Mouse (Mus musculus): ENCODE measurements around the gene Alox12.
A peak's percentile ranks its signal among the peaks of the same experiment; 100 is the strongest.

Gene Alox12

DNA sequence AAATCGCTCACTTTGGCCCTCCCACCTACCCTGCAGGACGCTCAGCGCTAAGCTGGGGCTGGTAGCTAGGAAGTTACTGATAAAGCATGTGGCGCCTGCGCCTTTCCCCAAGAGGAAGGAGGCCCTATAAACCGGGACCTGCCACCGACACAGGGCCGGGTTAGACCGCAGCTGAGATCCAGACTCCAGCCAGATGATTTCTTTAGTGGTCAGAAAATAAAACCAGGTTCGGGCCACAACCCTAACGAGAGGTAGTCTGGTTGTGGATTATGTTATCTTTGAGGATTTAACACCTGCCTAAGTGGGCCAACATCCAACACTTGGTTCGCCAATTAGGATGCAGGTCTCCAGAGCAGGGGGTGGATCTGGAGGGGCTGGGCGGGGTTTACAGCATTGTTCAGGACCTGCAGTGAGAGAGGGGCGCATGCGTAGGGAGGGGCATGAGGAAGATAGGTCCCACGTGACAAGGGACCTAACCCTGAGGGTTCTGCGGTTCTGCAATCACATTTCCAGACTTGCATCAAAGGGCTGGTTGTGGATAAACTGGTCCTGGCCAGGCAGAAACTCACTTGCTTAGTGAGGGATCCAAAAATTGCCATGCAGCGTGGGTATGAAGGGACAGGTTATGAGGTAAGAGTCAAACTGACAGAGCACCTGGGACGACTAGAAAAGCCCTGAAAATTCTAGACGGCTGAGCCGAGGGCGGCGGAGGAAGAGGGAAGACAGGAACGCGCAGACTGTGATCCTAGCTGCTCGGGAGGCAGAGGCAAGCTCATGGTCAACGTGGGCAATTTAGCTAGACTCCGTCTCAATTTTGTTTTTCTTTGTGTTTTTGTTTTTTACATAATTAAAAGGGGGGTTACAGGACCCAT lies 34.2 kb downstream of the Alox12 start, which contains the start of gene Slc16a13:
Slc16a13 (minus strand) TSS at position 334 of the 872 bp plus-strand sequence.
- DNase-seq (ENCODE audit: low spot score) = peak; percentile 72

DNA sequence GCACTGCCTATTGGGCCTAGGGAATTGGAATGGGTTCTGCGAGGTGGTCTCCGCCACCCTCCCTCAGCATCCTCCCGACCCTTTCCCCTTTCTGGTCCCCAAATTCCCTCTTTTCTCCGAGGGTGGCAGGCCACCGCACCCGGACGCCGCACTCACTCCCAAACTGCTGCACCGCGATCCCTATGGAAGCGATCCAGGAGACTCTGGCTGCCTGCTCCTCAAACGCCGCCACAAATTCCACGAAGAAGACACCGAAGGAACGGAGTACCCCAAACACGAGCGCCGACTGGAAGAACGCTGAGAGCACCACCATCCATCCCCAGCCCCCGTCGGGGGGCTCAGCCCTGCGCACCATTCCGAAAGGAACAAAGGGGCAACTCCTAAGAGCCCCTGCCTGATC lies 34.8 kb downstream of the Alox12 start:
- no peak for DNase-seq (ENCODE audit: low spot score)

DNA sequence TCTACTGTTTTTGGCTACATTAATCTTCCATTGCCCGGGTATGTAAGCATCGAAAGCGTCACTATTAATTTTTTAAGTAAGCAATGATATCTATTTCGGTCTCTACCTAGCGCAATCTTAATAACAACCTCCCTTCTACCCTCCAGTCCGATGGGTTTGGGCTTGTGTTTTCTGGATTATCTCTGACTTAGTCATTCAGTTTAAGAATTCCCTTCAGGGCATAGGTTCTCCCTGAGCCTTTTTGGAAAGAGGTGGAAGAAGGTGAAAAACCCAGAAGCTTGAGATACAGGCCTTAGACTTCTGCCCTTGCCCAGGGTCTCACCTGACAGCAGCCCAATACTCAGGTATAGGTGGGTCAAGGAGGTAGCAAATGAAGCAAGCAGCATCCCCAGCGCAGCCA lies 35.3 kb downstream of the Alox12 start:
- DNase-seq (ENCODE audit: low spot score) = no peak

DNA sequence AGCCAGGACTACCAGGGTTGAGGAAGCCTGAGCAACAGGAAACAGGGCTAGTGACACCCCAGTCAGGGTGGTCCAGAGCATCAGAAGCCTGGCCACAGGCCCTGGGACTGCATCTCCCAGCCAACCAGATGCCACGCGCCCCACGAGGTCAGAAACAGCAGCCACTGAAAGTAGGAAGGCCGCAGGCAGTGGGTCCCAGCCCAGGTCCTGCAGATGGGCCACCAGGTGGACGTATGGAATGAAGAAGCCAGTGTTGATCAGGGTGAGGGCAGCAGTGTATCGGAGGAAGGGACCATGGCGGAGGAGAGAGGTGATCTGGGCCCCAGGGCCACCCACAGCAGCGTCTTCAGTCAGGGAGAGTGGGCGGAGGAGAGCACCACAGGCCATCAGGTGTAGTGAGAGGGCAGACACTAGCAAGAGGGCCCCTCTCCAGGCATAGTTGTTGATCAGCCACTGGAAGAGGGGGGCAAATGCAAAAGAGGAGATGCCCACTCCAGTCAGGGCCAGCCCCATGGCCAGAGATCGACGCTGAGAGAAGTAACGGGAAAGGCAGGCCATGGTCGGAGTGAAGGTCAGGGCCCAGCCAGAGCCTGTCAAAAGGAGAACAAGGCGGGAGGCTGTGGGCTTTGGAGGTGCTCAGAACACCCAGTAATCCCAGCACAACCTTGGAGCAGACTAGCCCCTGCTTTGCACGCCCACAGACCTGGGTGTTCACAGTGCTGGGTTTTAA lies 36.2 kb downstream of the Alox12 start:
- no peak for DNase-seq (ENCODE audit: low spot score)

DNA sequence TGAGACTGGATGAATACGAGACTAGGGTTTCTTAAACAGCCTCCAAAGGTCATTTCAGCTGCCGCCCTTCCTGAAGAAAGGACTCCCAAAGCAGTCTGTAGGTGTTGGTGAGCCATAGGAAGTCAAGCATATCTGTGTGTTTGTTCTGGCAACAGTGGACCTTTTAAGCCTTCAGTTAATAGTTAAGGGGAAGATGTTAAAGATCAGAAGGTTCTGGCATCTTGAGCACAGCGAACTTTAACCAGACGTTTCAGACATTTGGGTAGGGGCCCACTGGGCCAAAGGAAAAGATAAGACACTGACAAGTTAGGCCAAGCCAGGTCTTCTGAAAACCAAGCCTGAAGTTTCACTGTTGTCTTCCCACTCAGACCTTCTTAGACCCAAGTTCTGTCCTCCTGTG lies 37.1 kb downstream of the Alox12 start:
- no peak for DNase-seq (ENCODE audit: low spot score)

DNA sequence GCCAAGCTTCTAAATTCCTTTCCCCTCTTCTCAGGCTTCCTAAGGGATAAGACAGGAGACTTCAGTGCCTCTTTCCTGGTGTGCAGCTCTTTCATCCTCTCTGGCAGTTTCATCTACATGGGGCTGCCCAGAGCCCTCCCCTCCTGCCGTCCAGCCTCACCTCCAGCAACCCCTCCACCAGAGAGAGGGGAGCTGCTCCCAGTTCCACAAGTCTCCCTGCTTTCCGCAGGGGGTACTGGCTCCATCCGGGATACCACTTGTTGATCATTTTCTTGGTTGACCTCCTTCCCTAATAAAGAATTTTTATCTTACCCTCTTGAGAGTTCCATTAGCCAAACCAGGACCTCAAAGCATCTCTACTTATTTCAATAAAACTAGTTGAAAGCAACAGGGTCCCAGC lies 39.0 kb downstream of the Alox12 start:
- DNase-seq (ENCODE audit: low spot score) = no peak

DNA sequence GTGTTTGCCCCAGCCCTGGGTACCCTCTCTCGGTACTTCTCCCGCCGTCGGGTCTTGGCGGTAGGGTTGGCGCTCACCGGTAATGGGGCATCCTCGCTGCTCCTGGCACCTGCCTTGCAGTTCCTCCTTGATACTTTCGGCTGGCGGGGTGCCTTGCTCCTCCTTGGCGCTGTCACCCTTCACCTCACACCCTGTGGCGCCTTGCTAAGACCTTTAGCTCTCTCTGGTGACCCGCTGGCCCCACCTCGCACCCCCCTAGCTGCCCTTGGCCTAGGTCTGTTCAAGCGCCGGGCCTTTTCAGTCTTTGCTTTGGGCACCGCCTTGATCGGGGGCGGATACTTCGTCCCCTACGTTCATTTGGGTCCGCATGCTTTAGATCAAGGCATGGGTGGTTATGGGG lies 39.9 kb downstream of the Alox12 start:
- no peak for DNase-seq (ENCODE audit: low spot score)

DNA sequence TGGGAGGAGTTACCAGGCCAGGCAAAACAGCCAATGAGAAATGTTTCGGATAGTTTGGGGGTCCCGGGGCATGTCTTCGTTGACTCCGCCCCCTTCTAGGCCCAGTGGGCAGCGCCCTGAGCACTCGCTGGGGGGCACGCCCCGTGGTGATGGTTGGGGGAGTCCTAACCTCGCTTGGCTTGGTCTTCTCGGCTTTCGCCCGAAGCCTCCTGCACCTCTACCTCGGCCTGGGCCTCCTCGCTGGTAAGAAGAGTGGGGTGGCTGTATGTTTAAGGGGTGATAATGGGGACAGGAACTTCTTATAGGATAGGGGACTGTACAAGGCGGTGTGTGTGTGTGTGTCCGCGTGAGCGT lies 40.3 kb downstream of the Alox12 start:
- no peak for DNase-seq (ENCODE audit: low spot score)

DNA sequence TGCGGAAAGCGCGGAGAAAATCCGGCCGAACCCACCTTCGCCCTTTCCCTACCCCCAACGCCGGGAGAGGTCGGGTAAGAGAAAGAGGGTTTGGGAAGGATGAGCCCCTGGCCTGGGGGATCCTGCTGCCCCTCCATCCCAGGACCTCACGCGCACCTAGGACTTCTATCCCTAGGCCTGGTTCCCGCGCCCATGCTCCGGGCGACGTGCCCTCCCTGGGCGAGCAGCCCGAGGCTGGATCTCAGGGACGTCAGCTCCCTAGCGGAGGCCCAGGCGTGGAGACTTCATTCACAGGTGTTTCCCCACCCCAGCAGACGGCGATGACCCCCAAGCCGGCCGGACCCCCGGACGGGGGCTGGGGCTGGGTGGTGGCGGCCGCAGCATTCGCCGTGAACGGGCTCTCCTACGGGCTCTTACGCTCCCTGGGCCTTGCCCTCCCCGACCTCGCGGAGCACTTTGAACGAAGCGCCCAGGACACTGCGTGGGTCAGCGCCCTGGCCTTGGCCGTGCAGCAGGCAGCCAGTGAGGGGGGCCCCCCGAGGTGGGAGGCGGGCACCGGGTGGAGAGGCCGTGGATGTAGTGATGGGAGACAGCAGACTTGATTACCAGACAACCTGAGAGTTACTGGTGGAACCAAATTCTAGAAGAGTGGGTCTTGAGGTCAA lies 40.8 kb downstream of the Alox12 start:
- DNase-seq (ENCODE audit: low spot score) = no peak

DNA sequence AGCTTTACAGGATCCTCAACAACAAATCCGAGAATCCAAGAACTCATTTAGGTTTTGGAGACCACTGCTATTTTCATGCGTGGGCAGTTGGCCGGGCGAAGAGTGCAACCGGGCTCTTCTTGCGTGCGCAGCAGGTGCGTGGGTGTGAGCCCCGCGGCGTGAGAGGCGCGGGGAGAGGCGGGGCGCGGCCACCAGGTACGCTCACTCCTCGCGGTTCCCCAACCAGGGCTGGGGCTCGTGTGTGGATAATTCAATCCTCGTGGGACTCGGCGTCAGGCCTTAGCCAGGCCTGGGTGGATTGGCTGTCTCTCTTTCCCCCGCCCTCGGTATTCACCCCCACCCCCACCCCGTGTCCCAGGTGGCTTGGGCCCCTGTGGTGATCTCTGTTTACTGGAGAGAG lies 41.4 kb downstream of the Alox12 start:
- DNase-seq (ENCODE audit: low spot score) = no peak

DNA sequence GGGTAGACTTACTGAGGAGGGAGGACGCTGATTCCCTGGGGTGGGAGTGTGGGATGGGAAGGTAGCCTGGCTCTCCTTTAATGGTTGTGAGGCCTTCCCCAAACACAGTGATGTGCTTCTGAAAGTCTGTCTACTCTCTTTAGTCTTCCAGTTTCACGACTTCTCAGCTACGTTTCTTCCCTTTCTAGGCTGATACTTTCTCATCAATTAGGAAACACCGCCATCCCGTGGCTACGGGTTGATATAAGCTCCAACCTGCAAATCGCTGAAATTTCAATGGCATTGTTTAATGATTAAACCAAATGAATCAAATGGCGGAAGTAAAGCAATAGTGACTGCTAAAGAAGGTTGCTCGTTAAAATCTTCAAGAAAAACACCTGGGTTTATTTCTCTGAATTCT lies 42.3 kb downstream of the Alox12 start:
- DNase-seq (ENCODE audit: low spot score) = no peak

DNA sequence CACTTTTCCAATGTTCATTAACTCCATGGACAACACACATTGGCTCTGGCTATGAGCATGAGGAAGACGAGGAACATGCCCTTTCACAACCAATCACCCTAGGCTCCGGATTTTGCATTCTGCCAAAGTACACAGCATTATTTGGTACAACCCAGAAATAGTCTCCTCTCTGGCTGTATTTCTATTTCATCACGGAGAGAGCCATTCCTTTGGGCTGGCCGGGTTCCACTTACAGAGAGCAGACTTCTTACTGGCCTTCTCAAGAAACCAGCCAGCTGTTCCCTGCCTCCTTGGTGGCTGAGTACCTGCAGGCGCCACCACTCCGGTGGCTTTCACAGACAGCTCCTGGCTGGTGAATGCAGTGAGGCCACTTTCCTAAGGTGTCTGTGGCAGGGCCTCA lies 42.7 kb downstream of the Alox12 start, which contains the start of gene Slc16a11:
Slc16a11 (plus strand) TSS at position 330 of the 400 bp plus-strand sequence.
- DNase-seq (ENCODE audit: low spot score) = no peak

DNA sequence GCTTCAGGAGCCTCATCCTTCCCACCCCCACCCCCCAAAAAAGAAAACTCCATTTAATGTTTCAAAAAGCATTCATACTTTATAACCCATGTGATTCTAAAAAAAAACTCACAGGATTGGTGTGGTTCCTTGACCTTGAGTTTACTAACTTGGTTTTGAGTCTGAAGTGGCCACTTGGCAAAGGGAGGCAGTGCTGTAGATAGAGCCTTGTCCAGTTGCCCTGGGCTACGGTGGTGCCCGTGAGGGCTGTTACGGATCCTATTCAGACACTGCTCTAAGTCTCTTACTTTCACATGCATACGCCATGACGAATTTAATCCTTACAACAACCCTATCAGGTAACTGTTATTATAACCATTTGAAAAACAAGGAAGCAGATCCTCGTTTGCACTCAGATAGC lies 43.2 kb downstream of the Alox12 start:
- no peak for DNase-seq (ENCODE audit: low spot score)

DNA sequence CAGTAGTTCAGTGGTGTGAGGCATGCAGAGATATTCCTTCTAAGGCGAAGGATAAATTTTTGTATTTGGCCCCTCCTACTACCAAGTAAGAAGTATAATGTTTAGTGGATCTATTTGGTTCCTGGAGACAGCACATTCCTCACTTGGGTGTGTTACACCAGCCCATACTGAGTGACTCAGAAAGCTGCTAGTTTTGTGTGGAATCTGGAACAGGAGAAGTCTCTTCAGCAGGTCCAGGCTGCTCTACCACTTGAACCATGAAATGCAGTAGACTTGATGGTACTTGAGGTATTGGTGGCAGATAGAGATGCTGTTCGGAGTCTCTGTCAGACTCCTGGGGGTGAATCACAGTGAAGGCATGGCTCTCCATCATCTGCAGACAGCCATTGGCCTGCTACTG lies 44.5 kb downstream of the Alox12 start:
- no peak for DNase-seq (ENCODE audit: low spot score)

DNA sequence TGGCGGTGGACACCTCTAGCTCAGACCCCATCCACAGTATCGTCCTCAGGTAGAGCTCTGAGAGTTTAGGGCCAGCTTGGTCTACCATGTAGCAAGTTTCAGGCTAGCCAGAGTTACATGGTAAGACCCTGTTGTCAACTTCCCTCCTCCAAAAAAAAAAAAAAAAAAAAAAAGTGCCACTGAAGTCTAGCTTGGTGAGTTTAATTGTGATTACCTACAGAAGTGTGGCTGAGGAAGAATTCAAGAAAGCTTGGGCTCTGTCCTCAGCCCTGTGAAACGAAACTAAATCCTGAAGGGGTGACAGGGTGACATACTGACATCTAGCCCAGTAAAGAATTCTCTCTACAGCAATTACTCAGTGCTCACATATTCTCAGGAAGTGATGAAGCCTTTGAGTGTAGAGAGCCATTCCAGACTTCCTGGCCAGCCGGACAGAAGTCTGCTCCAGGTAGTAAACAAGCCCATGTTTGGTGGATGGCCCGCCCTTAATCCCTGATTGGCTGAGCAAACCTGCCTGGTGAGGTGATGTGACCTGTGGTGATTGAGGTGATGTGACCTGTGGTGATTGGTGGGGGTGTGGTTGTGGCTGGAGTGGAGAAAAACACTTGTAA lies 46.3 kb downstream of the Alox12 start:
- DNase-seq (ENCODE audit: low spot score) = no peak

DNA sequence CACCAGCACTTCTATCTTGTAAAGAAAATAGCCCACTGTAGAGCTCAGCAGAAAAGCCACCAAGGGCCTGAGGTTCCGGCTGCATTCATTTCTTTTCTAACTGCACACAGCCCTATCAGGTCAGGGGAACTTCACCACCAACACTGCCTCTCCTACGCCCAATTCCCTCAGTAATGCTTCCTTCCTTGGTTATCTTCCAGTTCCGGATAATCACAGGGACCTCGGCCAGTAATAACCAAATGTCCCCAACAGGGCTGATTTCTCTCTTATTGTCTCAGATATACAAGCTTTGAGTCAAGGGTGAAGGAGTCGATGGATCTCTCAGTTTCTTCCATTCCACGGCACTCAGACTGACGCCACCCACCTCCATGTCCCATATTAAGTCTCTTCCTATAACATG lies 47.9 kb downstream of the Alox12 start:
- no peak for DNase-seq (ENCODE audit: low spot score)

DNA sequence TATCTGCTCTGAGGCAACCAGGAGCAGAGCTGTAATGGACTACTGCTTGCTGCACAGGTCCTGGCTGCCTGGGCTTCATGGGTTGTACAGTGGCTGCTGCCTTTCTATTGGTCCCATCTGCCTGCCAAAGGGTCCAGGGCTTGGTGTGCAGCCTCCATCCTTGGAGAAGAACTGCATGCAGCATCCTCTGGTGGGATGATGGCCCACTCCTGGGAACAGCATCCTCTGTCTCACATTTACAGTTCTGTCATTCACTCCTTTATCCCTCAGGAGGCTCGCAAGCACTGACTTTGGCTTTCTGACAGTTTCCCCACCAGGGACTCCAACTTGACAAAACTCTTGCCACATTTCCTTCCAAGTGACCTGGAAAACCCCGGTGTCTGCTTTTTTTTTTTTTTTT lies 48.4 kb downstream of the Alox12 start:
- no peak for DNase-seq (ENCODE audit: low spot score)

DNA sequence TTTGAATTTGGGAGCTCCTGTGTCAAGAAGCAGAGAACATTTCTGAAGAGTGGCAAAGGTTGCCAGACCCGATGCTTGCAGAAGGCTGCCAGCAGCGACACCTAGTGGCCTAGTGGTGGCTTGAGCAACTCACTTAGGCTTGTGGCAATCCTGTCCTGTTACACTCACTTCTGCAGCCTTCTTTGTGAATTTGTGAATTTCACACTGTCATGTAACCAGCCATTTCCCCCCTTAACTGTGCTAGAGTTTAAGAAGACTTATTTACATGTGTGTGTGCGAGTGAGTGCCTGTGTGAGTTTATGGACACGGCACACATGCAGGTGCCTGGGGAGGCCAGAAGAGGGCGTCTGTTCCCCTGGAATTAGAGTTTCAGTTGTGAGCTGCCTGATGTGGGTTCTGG lies 53.5 kb downstream of the Alox12 start:
- DNase-seq (ENCODE audit: low spot score) = peak; percentile 65

DNA sequence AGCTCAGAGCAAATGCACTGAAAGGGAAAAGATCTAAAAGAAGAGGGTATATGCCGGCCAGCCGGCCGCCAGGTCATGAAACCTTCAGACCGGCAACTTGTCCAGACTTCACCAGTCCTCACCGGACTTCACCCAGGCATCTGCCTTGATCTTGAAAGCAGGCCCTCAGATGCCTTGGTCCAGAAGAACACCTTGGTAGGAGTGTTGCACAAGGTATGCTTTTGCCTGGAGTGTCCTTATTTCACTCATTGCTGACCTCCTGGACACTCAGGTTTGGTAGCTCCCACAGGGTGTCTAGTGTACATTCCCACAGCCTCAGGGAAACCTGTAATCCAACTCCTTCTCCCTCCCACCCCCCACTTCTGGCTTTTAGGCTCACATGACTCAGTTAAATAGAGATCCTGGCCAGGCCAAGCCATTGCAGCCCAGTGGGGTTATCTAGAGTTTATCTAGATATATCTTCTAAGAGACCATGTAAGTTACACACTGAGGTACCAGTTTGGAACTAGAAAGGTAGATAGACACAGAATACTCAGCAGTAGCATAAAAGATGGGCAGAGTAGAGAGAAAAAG lies 55.0 kb downstream of the Alox12 start:
- no peak for DNase-seq (ENCODE audit: low spot score)

DNA sequence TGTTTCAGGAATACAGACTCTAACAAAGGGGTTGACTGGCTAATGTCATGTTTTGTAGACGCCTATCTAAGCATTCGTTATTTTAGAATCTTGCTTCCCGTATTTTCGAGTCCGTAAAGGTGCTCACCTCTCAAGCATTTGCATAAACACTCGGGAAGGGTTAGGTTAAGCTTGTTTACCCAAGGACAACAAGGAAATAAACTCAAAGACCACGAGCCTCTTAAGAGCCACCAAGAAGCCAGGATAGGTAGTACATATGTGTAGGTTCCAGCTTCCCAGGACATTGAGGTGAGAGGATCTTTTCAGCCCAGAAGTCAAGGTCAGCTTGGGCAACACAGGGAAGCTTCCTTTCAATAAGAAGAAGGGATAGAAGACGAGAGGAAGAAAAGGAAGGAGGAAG lies 56.0 kb downstream of the Alox12 start:
- DNase-seq (ENCODE audit: low spot score) = no peak

DNA sequence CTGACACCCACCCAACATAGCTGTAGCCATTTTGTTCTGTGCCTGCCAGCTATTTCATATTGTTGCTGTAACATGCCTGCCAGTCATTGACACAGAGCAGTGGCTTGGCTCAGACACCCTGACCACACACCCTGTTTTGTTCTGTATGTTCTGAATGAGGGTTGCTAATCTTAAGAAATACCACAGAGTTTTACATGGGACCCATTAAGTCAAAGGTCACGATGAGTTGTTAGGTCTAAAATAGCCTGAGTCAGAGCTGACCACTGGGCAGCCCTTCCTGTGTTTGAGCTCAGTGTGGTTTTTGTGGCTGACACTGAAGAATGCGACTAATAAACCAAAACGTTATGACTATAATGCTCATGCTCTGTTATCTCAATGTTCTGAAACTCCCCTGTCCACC lies 56.8 kb downstream of the Alox12 start:
- no peak for DNase-seq (ENCODE audit: low spot score)

Measured in urinary bladder, postnatal 10 days (tissue).